Mouse (Mus musculus) lung, adult 2 months (tissue): ENCODE measurements at regions not wholly inside any gene's neighbourhood (a gene's known extent, or its start where the extent isn't known, plus 50 kb on each side); places are given as distances from the start of the nearest gene placed in this dataset.

ENCODE experiments used
- DNase-seq: peaks from one replicate; pipeline ENCODE4 v3.0.0; 2022
- H3K4me1 ChIP-seq: fragments of 200-500 bp; 2 replicates; pipeline ENCODE4 v1.6.1; 2011; ENCODE audit warnings: low read length; ENCODE audit not compliant: control insufficient read depth, insufficient read depth
- H3K4me3 ChIP-seq: fragments of 200-500 bp; replicated peaks from 2 replicates; pipeline ENCODE3; 2011; ENCODE audit warnings: low read depth, mild to moderate bottlenecking, control low read depth, low read length; ENCODE audit errors: extremely low read depth
- CTCF ChIP-seq: fragments of 200-500 bp; IDR thresholded peaks from 2 replicates; pipeline ENCODE4 v1.5.1; 2011; ENCODE audit warnings: mild to moderate bottlenecking, low read length, control low read depth; ENCODE audit not compliant: insufficient read depth
- POLR2A ChIP-seq: fragments of 200-500 bp; IDR thresholded peaks from 2 replicates; pipeline ENCODE4 v1.6.1; 2011; ENCODE audit warnings: low read depth, mild to moderate bottlenecking, control low read depth, low read length, borderline replicate concordance; ENCODE audit errors: extremely low read depth
- WGBS: fragments of 180-500 bp; shearing (Covaris S2); methylation state at CpG from one replicate; pipeline ENCODE4 v1.1.7; 2018; 5-methylcytosine and 5-hydroxymethylcytosine counted together

- no peak overlapping the region for H3K4me3 ChIP-seq
- WGBS: 63% methylated on average over 12 of the region's 12 CpGs
- TF ChIP-seq CTCF (no peak), POLR2A (no peak)
- H3K4me1 ChIP-seq: no peaks in the 10 kb centered on the region; the same call in 1 of the 2 replicates
- DNase-seq: no peak
Observed at GRCm38 (mm10) chr10:111801794-111802359, 170.6 kb upstream of the Krr1 start.

GRCm38 (mm10) chr10:111806333-111806732 lies 166.1 kb upstream of the Krr1 start:
- WGBS: 88% methylated on average over 3 of the region's 3 CpGs
- DNase-seq: no peak
- Histone ChIP-seq H3K4me3 (no peak overlapping the region), H3K4me1 (no peaks in the 10 kb centered on the region; the same call in 1 of the 2 replicates)
- no peak for TF ChIP-seq CTCF
- no peak for TF ChIP-seq POLR2A

- no peaks in the 10 kb centered on the region; the same call in 1 of the 2 replicates for H3K4me1 ChIP-seq
- no peak overlapping the region for H3K4me3 ChIP-seq
- WGBS: 15% methylated on average over 5 of the region's 5 CpGs
- TF ChIP-seq CTCF: no peak
- TF ChIP-seq POLR2A: no peak
- DNase-seq: no peak
Observed at GRCm38 (mm10) chr10:111806916-111807315, 165.5 kb upstream of the Krr1 start.

- DNase-seq: no peak
- TF ChIP-seq POLR2A (no peak), CTCF (no peak)
- 61% methylated on average over 4 of the region's 4 CpGs for WGBS
- H3K4me1 ChIP-seq: no peaks in the 10 kb centered on the region
- no peak overlapping the region for H3K4me3 ChIP-seq
Observed at GRCm38 (mm10) chr10:111813736-111814135, 158.7 kb upstream of the Krr1 start.

GRCm38 (mm10) chr10:111814648-111815047 lies 157.8 kb upstream of the Krr1 start:
- H3K4me3 ChIP-seq: no peak overlapping the region
- DNase-seq: no peak
- TF ChIP-seq CTCF (no peak), POLR2A (no peak)
- 82% methylated on average over 5 of the region's 5 CpGs for WGBS
- H3K4me1 ChIP-seq: no peaks in the 10 kb centered on the region

GRCm38 (mm10) chr10:111815160-111815559 lies 157.3 kb upstream of the Krr1 start:
- Histone ChIP-seq H3K4me3 (no peak overlapping the region), H3K4me1 (no peaks in the 10 kb centered on the region)
- TF ChIP-seq CTCF (no peak), POLR2A (no peak)
- WGBS: 87% methylated on average over 2 of the region's 2 CpGs
- DNase-seq: no peak

- no peaks in the 10 kb centered on the region for H3K4me1 ChIP-seq
- DNase-seq: no peak
- H3K4me3 ChIP-seq: no peak overlapping the region
- WGBS: 88% methylated on average over 7 of the region's 7 CpGs
- no peak for TF ChIP-seq CTCF
- TF ChIP-seq POLR2A: no peak
Observed at GRCm38 (mm10) chr10:111815821-111816599, 156.5 kb upstream of the Krr1 start.

- 79% methylated on average over 8 of the region's 8 CpGs for WGBS
- no peak for TF ChIP-seq CTCF
- TF ChIP-seq POLR2A: no peak
- H3K4me1 ChIP-seq: no peaks in the 10 kb centered on the region
- no peak overlapping the region for H3K4me3 ChIP-seq
- no peak for DNase-seq
Observed at GRCm38 (mm10) chr10:111819755-111820451, 152.6 kb upstream of the Krr1 start.

GRCm38 (mm10) chr10:111824820-111825219 lies 147.6 kb upstream of the Krr1 start:
- no peak for DNase-seq
- 64% methylated on average over 4 of the region's 4 CpGs for WGBS
- TF ChIP-seq POLR2A: no peak
- TF ChIP-seq CTCF: no peak
- Histone ChIP-seq H3K4me3 (no peak overlapping the region), H3K4me1 (peaks cover 4% of the 10 kb centered on the region)
